Mouse (Mus musculus) myocyte (in vitro differentiated cells): Measurements from ENCODE around the gene Tep1.

Experiments
- CEBPB ChIP-seq: IDR thresholded peaks from 2 replicates; pipeline ENCODE4 v1.6.1; 2011; ENCODE audit warnings: mild to moderate bottlenecking, moderate library complexity; ENCODE audit not compliant: poor library complexity, insufficient read depth, severe bottlenecking
- MAX ChIP-seq: IDR thresholded peaks from one replicate; pipeline ENCODE4 v1.6.1; 2011; ENCODE audit warnings: low read depth, mild to moderate bottlenecking, control low read depth
- MYOG ChIP-seq, 3 experiments: IDR thresholded peaks; one replicate each; pipeline ENCODE4 v1.6.1; 2011; ENCODE audit warnings: control low read depth in 2 of 3, low read depth in 2 of 3, mild to moderate bottlenecking in 2 of 3; ENCODE audit not compliant: insufficient read length in 2 of 3, control insufficient read depth in 1 of 3, insufficient read depth in 1 of 3
- POLR2A ChIP-seq: IDR thresholded peaks from one replicate; pipeline ENCODE4 v1.6.1; 2011; ENCODE audit warnings: low read depth, mild to moderate bottlenecking, control low read depth, moderate library complexity; ENCODE audit not compliant: insufficient read length
- POLR2AphosphoS2 ChIP-seq: IDR thresholded peaks from one replicate; pipeline ENCODE4 v1.6.1; 2011; ENCODE audit warnings: low read depth, control low read depth; ENCODE audit not compliant: insufficient read length
- TCF12 ChIP-seq: IDR thresholded peaks from one replicate; pipeline ENCODE4 v1.6.1; 2011; ENCODE audit warnings: mild to moderate bottlenecking, control low read depth; ENCODE audit not compliant: poor library complexity, insufficient read depth, severe bottlenecking
- USF1 ChIP-seq: IDR thresholded peaks from one replicate; pipeline ENCODE4 v1.6.1; 2011; ENCODE audit warnings: low read depth, mild to moderate bottlenecking, control low read depth, moderate library complexity

DNA sequence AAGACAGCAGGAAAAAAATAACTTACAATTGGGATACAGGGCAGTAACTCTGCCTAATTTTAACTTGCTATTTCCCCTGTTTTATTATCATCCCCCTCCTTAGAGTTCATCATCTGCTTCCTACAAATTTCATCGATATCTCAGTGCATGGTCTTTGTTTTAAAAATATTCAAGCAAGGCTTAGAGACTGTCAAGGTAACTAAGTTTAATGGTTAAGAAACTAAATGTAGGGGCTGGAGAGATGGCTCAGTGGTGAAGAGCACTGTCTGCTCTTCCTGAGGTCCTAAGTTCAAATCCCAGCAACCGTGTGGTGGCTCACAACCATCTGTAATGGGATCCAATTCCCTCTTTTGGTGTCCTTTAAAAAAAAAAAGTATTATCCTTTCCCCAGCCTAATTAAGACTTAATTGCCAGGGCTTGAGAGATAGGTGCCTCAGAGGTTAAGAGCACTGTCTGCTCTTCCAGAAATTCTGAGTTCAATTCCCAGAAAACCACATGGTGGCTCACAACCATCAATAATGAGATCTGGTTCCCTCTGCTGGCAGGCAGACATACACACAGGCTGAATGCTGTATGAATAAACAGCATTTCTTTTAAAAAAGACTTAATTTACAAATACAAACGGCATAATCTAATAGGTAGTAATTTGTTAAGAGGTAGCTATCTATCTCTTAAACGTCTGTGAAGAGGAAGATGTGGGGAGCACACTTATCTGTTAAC is 67.4 kb downstream of the Tep1 start:
- no peak for TF ChIP-seq POLR2A
- no peak for TF ChIP-seq TCF12
- no peak for TF ChIP-seq USF1
- no peak for TF ChIP-seq POLR2AphosphoS2
- TF ChIP-seq MAX: no peak
- TF ChIP-seq CEBPB: no peak
- TF ChIP-seq MYOG (IDR thresholded peaks at IDR 0.05; ENCODE audit: control insufficient read depth in 1 of 3, insufficient read depth in 1 of 3, insufficient read length in 2 of 3, low read depth in 2 of 3): no peak
